Mouse (Mus musculus): ENCODE results near the gene Nyap1. TPM values are rescaled to one million over a fixed set of nuclear protein-coding genes. Genes with fewer than 3 reads are reported as not detected.

Gene Nyap1
- polyA plus RNA-seq (2014; fragmentation: Nextera tagmentation; extraction: Ambion mirVana) = 1.5 TPM in 2 replicates

DNA sequence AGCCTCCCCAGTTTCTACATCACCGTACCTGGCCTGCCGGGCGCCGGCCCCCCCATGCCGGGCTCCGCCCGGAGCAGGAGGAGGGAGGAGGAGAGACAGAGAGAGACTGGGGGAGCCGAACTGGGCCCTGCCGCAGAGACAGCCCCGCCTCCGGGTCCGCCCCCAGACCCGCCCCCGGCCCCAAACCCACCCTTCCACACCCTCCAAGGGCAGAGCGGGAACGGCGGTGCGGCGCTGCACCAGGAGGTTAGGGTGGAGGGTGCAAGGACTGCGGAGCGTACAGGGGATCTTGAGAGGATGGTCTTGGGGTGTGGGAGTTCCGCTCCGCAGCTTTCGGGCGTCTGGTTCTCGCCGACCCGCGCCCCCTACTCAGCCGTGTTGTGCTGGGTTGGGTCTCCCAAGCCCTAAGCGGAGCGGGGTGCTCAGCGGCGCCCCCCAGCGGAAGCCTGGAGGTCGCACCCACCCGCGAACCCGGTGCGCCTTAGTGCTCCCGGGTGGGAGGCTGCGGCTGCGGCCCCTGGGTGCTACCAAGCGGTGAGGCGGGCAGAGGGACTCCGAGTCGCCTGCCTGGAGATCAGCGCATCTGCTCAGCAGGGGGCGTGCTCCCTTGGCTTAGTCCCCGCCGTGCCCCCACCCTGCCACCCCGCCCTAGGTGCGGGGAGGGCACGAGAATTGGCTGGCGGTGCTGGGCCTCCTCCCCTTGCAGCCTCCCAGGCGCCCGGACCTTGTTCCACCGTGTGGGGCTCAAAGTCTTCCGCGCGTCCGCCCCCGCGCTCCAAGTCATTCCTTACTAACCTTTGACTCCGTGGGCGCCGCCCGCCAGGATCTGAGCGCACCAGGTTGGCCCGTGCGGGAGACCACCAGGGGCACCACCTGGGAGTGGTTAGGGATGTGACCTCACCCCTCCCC, at the start of gene Nyap1:
Gene Nyap1, minus strand, starts transcription at position 585 of the 909 bp plus-strand sequence.
- Histone ChIP-seq H3K27me3 (replicated peaks; ENCODE audit: control insufficient read depth, insufficient read depth, low read length) (no peaks in the 10 kb centered on the region), H3K27ac (replicated peaks; ENCODE audit: low read depth, low read length) (peak within 1 kb of the TSS; percentile 55), H3K4me1 (ENCODE audit: control insufficient read depth, insufficient read depth, low read length) (peaks cover 13% of the 10 kb centered on the region), H3K9ac (ENCODE audit: low read depth, low read length) (peak within 1 kb of the TSS; percentile 74), H3K4me2 (ENCODE audit: low read depth, low read length) (peak within 1 kb of the TSS; percentile 95), H3K36me3 (ENCODE audit: control insufficient read depth, insufficient read depth, low read length) (peaks cover 16% of the 10 kb centered on the region), H3K9me3 (ENCODE audit: control insufficient read depth, low read length) (no peaks in the 10 kb centered on the region), H3K4me3 (ENCODE audit: low read depth, low read length) (peak within 1 kb of the TSS; percentile 71)
- DNase-seq (ENCODE audit: low spot score) = peak; percentile 89
- WGBS = 2% methylated on average over 23 of the region's 71 CpGs
- peak; percentile 89 for ATAC-seq (ENCODE audit: low read depth)

DNA sequence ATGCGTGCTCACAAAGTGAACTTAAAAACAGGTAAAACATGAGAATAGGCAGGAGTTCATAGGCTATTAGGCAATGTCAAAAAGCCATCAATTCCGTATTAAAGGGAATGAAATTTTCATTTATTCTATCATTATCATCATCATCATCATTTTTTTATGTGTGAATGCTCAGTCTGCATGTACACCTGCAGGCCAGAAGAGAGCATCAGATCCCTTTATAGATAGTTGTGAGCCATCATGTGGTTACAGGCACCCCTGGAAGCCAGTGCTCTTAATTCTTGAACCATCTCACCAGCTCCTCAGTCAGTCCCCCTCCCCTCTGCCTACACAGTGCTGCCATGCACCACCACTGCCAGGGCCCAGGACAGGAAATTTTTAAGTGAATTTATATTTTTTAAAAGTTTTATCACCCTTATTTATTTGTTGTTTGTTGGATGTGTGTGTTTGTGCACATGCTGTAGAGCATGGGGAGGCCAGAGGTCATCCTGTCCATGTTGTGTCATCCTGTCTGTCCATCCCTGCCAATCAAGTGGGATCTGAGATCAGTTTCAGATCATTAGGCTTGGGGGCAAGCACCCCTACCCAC, 47.6 kb upstream of the Nyap1 start:
- no peak overlapping the region for H3K4me3 ChIP-seq (ENCODE audit: low read depth, low read length)
- H3K36me3 ChIP-seq (ENCODE audit: control insufficient read depth, insufficient read depth, low read length) = peaks cover 7% of the 10 kb centered on the region; the same call in 1 of the 2 replicates
- no peak for ATAC-seq (ENCODE audit: low read depth)
- no peak overlapping the region for H3K9ac ChIP-seq (ENCODE audit: low read depth, low read length)
- WGBS = 92% methylated on average over 2 of the region's 2 CpGs
- H3K4me2 ChIP-seq (ENCODE audit: low read depth, low read length) = no peak overlapping the region
- no peaks in the 10 kb centered on the region for H3K9me3 ChIP-seq (ENCODE audit: control insufficient read depth, low read length)
- no peak for DNase-seq (ENCODE audit: low spot score)
- H3K27me3 ChIP-seq (replicated peaks; ENCODE audit: control insufficient read depth, insufficient read depth, low read length) = no peaks in the 10 kb centered on the region
- H3K27ac ChIP-seq (replicated peaks; ENCODE audit: low read depth, low read length) = no peak overlapping the region
- H3K4me1 ChIP-seq (ENCODE audit: control insufficient read depth, insufficient read depth, low read length) = peaks cover 16% of the 10 kb centered on the region

DNA sequence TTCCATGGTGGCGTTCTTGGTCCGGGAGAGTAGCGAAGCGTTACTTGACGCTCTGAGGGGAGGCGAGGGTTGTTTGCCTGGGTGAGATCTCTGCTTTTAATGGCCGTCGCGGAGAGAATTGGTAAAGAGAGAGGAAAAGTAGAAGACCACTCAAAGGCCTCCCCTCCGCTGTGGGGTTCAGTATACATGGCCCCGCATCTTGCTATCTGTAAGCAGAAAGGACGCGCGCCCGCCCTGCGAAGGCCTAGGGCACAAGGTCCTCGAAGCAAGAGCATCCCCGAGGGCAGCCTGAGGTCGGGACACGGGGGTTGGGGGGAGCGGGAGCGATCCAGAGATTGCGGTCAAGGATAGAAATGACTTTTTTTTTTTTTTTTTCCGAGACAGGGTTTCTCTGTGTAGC, 46.8 kb upstream of the Nyap1 start:
- H3K9ac ChIP-seq (ENCODE audit: low read depth, low read length) = no peak overlapping the region
- H3K9me3 ChIP-seq (ENCODE audit: control insufficient read depth, low read length) = no peaks in the 10 kb centered on the region
- peaks cover 25% of the 10 kb centered on the region for H3K4me1 ChIP-seq (ENCODE audit: control insufficient read depth, insufficient read depth, low read length)
- H3K4me3 ChIP-seq (ENCODE audit: low read depth, low read length) = peak overlapping the region; percentile 61
- peaks cover 15% of the 10 kb centered on the region for H3K36me3 ChIP-seq (ENCODE audit: control insufficient read depth, insufficient read depth, low read length)
- no peak for ATAC-seq (ENCODE audit: low read depth)
- DNase-seq (ENCODE audit: low spot score) = no peak
- H3K4me2 ChIP-seq (ENCODE audit: low read depth, low read length) = peak overlapping the region; percentile 78
- WGBS = 74% methylated on average over 20 of the region's 24 CpGs
- H3K27ac ChIP-seq (replicated peaks; ENCODE audit: low read depth, low read length) = no peak overlapping the region
- no peaks in the 10 kb centered on the region for H3K27me3 ChIP-seq (replicated peaks; ENCODE audit: control insufficient read depth, insufficient read depth, low read length)

DNA sequence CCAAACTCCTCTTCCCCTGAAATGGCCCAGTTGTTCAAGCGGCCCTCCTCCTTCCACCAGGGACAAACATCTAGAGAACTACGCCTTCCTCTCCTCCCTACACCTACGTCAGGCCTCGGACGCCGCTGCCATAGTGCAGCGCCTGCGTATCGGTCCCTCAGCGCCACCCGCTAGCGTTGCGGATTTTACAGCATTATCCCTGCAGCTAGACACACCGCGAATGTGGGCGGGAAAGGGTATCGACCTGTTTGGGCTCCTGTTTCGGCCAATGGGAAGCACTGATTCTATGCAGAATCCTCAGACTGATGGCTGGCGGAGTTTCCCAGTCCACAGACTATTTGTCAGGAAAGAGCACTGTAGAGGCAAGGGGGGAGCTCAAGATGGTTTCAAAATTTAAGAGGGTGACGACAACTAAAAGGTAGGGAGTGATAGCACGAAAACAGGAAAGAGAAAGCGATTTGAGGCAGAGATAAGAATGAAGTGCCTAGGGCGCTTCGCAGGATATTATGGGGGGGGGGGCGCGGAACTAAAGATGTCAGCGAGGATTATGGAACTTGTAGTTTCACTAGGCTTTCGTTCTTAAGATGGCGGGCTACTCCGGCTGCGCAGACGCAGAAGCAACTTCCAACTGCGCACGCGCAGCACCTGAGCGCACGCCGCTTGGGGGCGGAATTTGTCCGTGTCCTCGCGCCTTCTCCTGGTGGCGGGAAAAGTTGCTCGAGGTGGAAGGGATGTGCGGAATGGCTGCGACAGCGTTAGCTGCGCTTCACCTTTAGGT, 45.9 kb upstream of the Nyap1 start, which contains the start of the genes Mepce and Zcwpw1:
Gene Mepce, minus strand, starts transcription at position 505 of the 778 bp plus-strand sequence.
Gene Zcwpw1, plus strand, starts transcription at position 648 of the 778 bp plus-strand sequence.
- WGBS = under 1% methylated on average over 45 of the region's 48 CpGs

DNA sequence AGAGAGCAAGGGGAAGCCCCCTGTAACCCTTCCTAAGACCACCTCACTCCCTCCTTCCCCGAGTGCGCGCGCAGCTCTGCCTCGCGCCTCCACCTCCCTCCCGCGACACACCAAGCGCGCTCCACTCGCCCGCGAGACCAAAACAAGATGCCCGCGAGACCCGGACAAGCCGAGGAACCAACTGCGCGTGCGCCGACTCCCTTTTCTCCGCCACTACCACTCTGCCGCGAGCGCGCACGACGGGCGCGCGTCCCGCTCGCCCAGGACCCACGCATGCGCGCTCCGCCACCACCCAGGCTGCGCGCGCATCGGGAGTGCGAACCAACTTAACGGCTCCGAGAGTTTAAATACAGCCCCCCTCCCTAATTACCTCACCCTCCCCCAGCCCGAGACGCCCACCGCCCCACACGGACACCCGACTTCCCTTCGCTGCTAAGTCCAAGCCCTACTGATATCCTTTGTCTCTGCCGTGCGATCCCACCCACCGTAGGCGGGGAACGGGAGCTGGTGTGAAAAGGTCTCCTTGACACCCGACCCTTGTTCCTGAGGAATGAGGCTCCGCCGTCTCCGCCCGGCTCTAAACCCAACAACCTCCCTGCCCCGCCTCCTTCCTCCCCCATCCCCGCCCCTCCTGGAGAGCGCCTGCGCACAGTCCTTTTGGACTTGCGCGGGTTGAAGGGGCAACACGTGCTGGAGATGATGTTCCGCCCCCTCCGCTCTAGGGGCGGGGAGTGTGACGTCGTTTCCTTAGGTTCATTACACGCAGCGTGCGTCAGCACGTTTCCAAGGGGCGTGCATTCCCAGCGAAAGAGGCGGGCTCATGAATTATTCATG, 44.9 kb upstream of the Nyap1 start:
- 0% methylated on average over 56 of the region's 79 CpGs for WGBS
- Histone ChIP-seq H3K4me3 (ENCODE audit: low read depth, low read length) (peak overlapping the region; percentile 61), H3K9me3 (ENCODE audit: control insufficient read depth, low read length) (no peaks in the 10 kb centered on the region), H3K27ac (replicated peaks; ENCODE audit: low read depth, low read length) (peak overlapping the region; percentile 99), H3K4me2 (ENCODE audit: low read depth, low read length) (peak overlapping the region; percentile 78), H3K4me1 (ENCODE audit: control insufficient read depth, insufficient read depth, low read length) (peaks cover 28% of the 10 kb centered on the region), H3K36me3 (ENCODE audit: control insufficient read depth, insufficient read depth, low read length) (peaks cover 34% of the 10 kb centered on the region), H3K9ac (ENCODE audit: low read depth, low read length) (peak overlapping the region; percentile 85), H3K27me3 (replicated peaks; ENCODE audit: control insufficient read depth, insufficient read depth, low read length) (no peaks in the 10 kb centered on the region)
- peak; percentile 100 for DNase-seq (ENCODE audit: low spot score)
- ATAC-seq (ENCODE audit: low read depth) = peak; percentile 93

More for the DNA sequence above, 45.9 kb upstream of the Nyap1 start, which contains the start of the genes Mepce and Zcwpw1:
- H3K36me3 ChIP-seq (ENCODE audit: control insufficient read depth, insufficient read depth, low read length) = peaks cover 24% of the 10 kb centered on the region
- peaks cover 28% of the 10 kb centered on the region for H3K4me1 ChIP-seq (ENCODE audit: control insufficient read depth, insufficient read depth, low read length)
- peak within 1 kb of the TSS; percentile 61 for H3K4me3 ChIP-seq (ENCODE audit: low read depth, low read length)
- H3K27me3 ChIP-seq (replicated peaks; ENCODE audit: control insufficient read depth, insufficient read depth, low read length) = no peaks in the 10 kb centered on the region
- peak within 1 kb of the TSS; percentile 78 for H3K4me2 ChIP-seq (ENCODE audit: low read depth, low read length)
- H3K27ac ChIP-seq (replicated peaks; ENCODE audit: low read depth, low read length) = peak within 1 kb of the TSS; percentile 99
- peak within 1 kb of the TSS; percentile 85 for H3K9ac ChIP-seq (ENCODE audit: low read depth, low read length)
- ATAC-seq (ENCODE audit: low read depth) = peak; percentile 64
- DNase-seq (ENCODE audit: low spot score) = peak; percentile 98
- no peaks in the 10 kb centered on the region for H3K9me3 ChIP-seq (ENCODE audit: control insufficient read depth, low read length)

DNA sequence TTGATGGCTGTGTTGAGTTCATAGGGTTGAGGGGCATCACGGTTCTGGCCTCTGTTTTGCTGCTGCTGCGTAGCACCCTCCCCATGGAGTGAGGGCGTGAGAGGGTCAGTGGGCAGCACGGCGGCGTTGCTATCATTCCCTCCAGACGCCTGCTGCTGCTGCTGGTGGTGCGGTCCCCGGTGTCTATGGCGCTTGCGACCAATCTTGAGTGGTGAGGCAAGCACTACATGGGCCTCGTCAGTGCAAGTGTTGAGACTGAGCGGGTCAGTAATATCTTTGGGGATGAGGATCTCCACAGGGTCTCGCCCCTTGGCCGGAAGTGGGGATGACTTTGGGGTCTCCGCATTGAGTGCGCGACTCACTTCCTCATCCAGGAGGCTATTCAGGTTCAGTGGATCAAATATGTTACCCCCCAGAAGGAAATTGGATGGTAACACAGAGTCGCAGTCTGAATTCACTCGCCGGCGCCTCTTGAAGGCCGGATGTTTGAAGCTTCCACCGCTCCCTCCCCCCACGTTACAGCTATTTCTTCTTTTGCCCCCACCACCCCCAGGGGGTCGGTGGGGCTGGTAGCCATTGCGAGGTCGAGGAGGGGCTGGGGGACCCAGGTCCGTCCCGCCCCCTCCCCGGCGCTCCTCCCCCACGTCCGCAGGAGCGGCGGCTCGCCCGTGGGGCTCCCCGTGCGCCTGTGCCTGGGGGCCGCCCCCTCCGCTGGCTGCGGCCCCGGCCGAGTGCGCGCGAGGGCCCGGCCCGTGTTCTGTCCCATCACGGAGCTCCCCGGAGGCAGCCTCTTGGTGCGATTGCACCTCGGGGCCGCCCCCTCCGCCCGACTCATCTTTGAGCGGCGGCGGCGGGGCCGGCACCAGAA, 44.0 kb upstream of the Nyap1 start:
- Histone ChIP-seq H3K9me3 (ENCODE audit: control insufficient read depth, low read length) (no peaks in the 10 kb centered on the region), H3K9ac (ENCODE audit: low read depth, low read length) (peak overlapping the region; percentile 85), H3K4me1 (ENCODE audit: control insufficient read depth, insufficient read depth, low read length) (peaks cover 28% of the 10 kb centered on the region), H3K4me3 (ENCODE audit: low read depth, low read length) (peak overlapping the region; percentile 61), H3K4me2 (ENCODE audit: low read depth, low read length) (peak overlapping the region; percentile 78), H3K27me3 (replicated peaks; ENCODE audit: control insufficient read depth, insufficient read depth, low read length) (no peaks in the 10 kb centered on the region), H3K27ac (replicated peaks; ENCODE audit: low read depth, low read length) (peak overlapping the region; percentile 99), H3K36me3 (ENCODE audit: control insufficient read depth, insufficient read depth, low read length) (peaks cover 43% of the 10 kb centered on the region)
- 3% methylated on average over 33 of the region's 62 CpGs for WGBS
- DNase-seq (ENCODE audit: low spot score) (peak; percentile 39), ATAC-seq (ENCODE audit: low read depth) (no peak)

DNA sequence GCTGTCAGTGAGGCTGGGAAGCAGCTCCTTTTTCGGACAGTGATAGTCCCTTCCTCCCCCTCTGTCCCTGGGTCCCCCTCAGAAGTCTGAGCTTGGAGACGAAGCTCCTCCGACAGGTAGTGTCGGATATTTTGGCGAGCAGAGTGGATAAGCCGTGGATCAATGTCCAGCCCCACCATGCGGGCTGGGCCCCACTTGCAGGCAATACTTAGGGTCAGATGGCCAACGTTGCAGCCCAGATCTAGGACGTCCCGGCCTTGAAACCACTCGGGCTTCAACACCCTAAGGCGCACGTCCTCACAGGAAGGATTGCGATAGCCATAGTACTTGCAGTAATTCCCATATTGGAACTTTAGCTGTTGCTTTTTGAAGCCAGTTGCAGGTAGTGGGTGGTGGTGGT, 43.1 kb upstream of the Nyap1 start:
- peaks cover 28% of the 10 kb centered on the region for H3K4me1 ChIP-seq (ENCODE audit: control insufficient read depth, insufficient read depth, low read length)
- peaks cover 47% of the 10 kb centered on the region for H3K36me3 ChIP-seq (ENCODE audit: control insufficient read depth, insufficient read depth, low read length)
- DNase-seq (ENCODE audit: low spot score) = no peak
- no peaks in the 10 kb centered on the region for H3K9me3 ChIP-seq (ENCODE audit: control insufficient read depth, low read length)
- ATAC-seq (ENCODE audit: low read depth) = no peak
- H3K4me3 ChIP-seq (ENCODE audit: low read depth, low read length) = peak overlapping the region; percentile 61
- H3K27ac ChIP-seq (replicated peaks; ENCODE audit: low read depth, low read length) = no peak overlapping the region
- 82% methylated on average over 14 of the region's 14 CpGs for WGBS
- H3K4me2 ChIP-seq (ENCODE audit: low read depth, low read length) = peak overlapping the region; percentile 78
- no peaks in the 10 kb centered on the region for H3K27me3 ChIP-seq (replicated peaks; ENCODE audit: control insufficient read depth, insufficient read depth, low read length)
- peak overlapping the region; percentile 85 for H3K9ac ChIP-seq (ENCODE audit: low read depth, low read length)

Data from embryonic facial prominence, embryonic 14.5 days (tissue).